Mouse (Mus musculus) common myeloid progenitor, adult 5-6 weeks (primary cell): Measurements from ENCODE around the gene Zfp770. TPM values are rescaled to one million over a fixed set of nuclear protein-coding genes. Genes with fewer than 3 reads are reported as not detected.
A peak's percentile ranks its signal among the peaks of the same experiment; 100 is the strongest.

Experiments
- ATAC-seq: replicated peaks from 2 replicates; pipeline ENCODE4 v1.8.0; 2016; ENCODE audit warnings: low read depth, mild to moderate bottlenecking, moderate TSS enrichment, inconsistent platforms; ENCODE audit not compliant: poor library complexity, severe bottlenecking
- total RNA-seq: library from RNA; stranded (forward); fragments of 200-1000, 187-1606 nt; gene quantifications from 2 replicates; pipeline ENCODE4 v1.2.3, GENCODE M21; 2017

Gene Zfp770
- total RNA-seq, 1 experiment from 2014 or later = 14.7 TPM

DNA sequence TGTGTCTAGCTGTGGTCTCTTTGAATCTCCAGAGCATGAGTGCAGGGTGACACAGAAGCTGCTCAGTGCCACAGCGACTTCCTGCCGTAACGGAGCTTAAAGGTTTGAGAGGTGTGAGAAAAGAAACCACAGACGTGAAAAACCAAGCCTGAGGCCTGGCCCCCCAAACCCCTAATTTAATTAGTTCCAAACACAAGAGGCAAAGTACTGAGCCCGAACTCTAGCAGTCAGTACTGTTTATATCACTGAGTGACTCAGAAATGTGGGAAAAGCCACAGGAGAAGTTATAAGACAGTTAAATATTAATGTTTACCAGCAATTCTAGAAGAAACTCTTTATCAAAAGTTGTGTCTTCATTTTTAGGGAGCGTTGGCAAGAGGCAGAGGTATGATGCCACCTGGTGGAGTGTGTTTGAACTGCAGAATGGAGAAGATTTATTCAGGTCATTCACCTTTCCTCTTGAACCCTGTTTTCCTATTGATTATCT is 55.9 kb downstream of the Zfp770 start:
- ATAC-seq = peak; percentile 90

GRCm38 (mm10) chr2:114144915-114145314 is 56.4 kb downstream of the Zfp770 start:
- no peak for ATAC-seq

DNA sequence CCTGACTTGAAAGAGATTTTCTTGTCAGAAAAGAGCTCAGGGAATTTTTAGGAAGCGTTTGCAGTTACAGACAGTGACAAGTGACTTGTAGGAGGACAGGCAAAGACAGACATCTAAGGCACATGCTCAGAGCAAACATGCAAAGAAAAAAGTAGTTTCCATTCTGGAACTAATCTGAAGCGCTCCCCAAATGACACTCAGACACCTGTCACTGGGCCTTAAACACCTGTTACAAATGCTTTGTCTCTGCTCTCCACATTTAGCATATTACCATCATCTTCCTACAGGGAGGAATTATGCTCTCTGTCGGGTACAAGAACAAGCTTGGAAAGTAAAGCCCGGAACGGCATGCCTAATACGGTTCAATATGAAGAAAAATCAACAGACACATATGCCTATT is 57.4 kb downstream of the Zfp770 start:
- no peak for ATAC-seq

Other genes starting within 250 kb of the Zfp770 start
- not detected in 2 replicates for gene Gjd2, start 187.8 kb downstream of the Zfp770 start, total RNA-seq
- gene Actc1, start 147.9 kb downstream of the Zfp770 start, total RNA-seq = not detected in 2 replicates
- 61.2 and 71.0 TPM in 2 replicates for gene Aqr, start 14.4 kb downstream of the Zfp770 start, total RNA-seq